Mouse (Mus musculus) kidney, postnatal 0 days (tissue): Measurements from ENCODE around the gene Gm20388. TPM values are rescaled to one million over a fixed set of nuclear protein-coding genes. Genes with fewer than 3 reads are reported as not detected.
A peak's percentile ranks its signal among the peaks of the same experiment; 100 is the strongest.

Experiments used
- ATAC-seq: fragments of 200-750 bp; cut with Nextera tagmentation; replicated peaks from 2 replicates; pipeline ENCODE4 v1.8.0; 2017; ENCODE audit warnings: low read depth, moderate number of reproducible peaks, moderate TSS enrichment, moderate library complexity; ENCODE audit not compliant: low FRiP score
- DNase-seq: peaks from one replicate; pipeline ENCODE4 v3.0.0-alpha.2; 2016; ENCODE audit warnings: low spot score
- H3K27ac ChIP-seq: fragments of 300-500 bp; sonication (generic); 2 replicates; pipeline ENCODE4 v1.5.1; 2014; ENCODE audit warnings: mild to moderate bottlenecking
- H3K27me3 ChIP-seq: fragments of 300-500 bp; sonication (generic); 2 replicates; pipeline ENCODE4 v1.6.1; 2014; ENCODE audit warnings: low read length, mixed read lengths; ENCODE audit not compliant: insufficient read depth
- H3K36me3 ChIP-seq: fragments of 300-500 bp; sonication (generic); 2 replicates; pipeline ENCODE4 v1.6.1; 2014; ENCODE audit warnings: low read length, mixed read lengths; ENCODE audit not compliant: insufficient read depth
- H3K4me1 ChIP-seq: fragments of 300-500 bp; sonication (generic); replicated peaks from 2 replicates; pipeline ENCODE4 v1.6.1; 2014; ENCODE audit warnings: antibody characterized with exemption, low read length, mixed read lengths; ENCODE audit not compliant: insufficient read depth
- H3K4me2 ChIP-seq: fragments of 300-500 bp; sonication (generic); 2 replicates; pipeline ENCODE4 v1.6.1; 2014; ENCODE audit warnings: mild to moderate bottlenecking, low read length, moderate library complexity, mixed read lengths
- H3K4me3 ChIP-seq: fragments of 300-500 bp; sonication (generic); replicated peaks from 2 replicates; pipeline ENCODE4 v1.5.1; 2014; ENCODE audit warnings: low read depth, low read length
- H3K9ac ChIP-seq: fragments of 300-500 bp; sonication (generic); 2 replicates; pipeline ENCODE4 v1.6.1; 2014; ENCODE audit warnings: low read depth, low read length
- H3K9me3 ChIP-seq: fragments of 300-500 bp; sonication (generic); replicated peaks from 2 replicates; pipeline ENCODE4 v1.6.1; 2016; ENCODE audit warnings: low read length, inconsistent platforms, mixed read lengths
- CTCF ChIP-seq: IDR thresholded peaks from 2 replicates; pipeline ENCODE4 v1.5.1; 2016; ENCODE audit warnings: antibody characterized with exemption, low read depth, mild to moderate bottlenecking, moderate library complexity
- WGBS: fragments of 180-500 bp; shearing (Covaris S2); extraction: QIAGEN DNeasy Blood & Tissue Kit; methylation state at CpG from one replicate; pipeline ENCODE4 v1.1.7; 2014; 5-methylcytosine and 5-hydroxymethylcytosine counted together
- polyA plus RNA-seq: library from polyadenylated mRNA; unstranded; fragments of >200 nt; fragmentation: Nextera tagmentation; extraction: Ambion mirVana; gene quantifications from 2 replicates; pipeline ENCODE4 v1.2.1, GENCODE M21; 2015

Gene Gm20388
- polyA plus RNA-seq, 1 experiment from 2014 or later, result not detected

DNA sequence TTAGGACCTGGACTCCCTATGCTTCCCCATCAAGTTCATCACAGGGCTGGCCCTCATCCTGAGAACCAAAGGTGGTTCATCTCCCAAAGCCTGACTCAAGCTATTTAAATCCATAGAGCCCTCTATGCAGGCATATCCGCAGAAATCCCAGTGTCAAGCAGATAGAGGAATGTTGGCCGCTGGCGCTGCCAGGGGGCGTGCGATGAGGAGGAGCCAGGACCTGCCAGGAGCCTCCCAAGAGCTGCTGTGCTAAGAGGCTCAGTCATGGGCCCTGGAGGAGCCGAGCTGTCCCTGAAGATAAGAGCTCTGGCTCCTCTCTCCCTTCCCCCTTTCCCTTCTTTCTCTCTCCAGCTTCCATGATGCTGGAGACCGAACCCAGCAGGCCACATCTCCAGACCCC is 1075.4 kb downstream of the Gm20388 start:
- H3K9me3 ChIP-seq, result no peaks in the 10 kb centered on the region
- 0 out of 2 replicates have a peak, but pooled peaks cover 5% of the 10 kb centered on the region for H3K27me3 ChIP-seq
- TF ChIP-seq CTCF, result no peak
- H3K4me1 ChIP-seq, result no peaks in the 10 kb centered on the region
- WGBS, result 80% methylated on average over 7 of the region's 7 CpGs
- no peak overlapping the region for H3K4me2 ChIP-seq
- no peak overlapping the region for H3K27ac ChIP-seq
- ATAC-seq (no peak), DNase-seq (no peak)
- H3K4me3 ChIP-seq, result no peak overlapping the region
- no peaks in the 10 kb centered on the region for H3K36me3 ChIP-seq
- no peak overlapping the region for H3K9ac ChIP-seq

GRCm38 (mm10) chr8:120993738-120994137 is 1083.1 kb downstream of the Gm20388 start:
- ATAC-seq (0 out of 2 replicates have a peak, but pooled peaks have one; percentile 35), DNase-seq (peak; percentile 11)
- no peaks in the 10 kb centered on the region for H3K4me1 ChIP-seq
- no peak overlapping the region for H3K27ac ChIP-seq
- no peak overlapping the region for H3K4me3 ChIP-seq
- no peaks in the 10 kb centered on the region for H3K9me3 ChIP-seq
- H3K9ac ChIP-seq, result no peak overlapping the region
- TF ChIP-seq CTCF, result no peak
- no peak overlapping the region for H3K4me2 ChIP-seq
- 20% methylated on average over 16 of the region's 16 CpGs for WGBS
- peaks cover 5% of the 10 kb centered on the region; the same call in 1 of the 2 replicates for H3K27me3 ChIP-seq
- no peaks in the 10 kb centered on the region for H3K36me3 ChIP-seq

- H3K36me3 ChIP-seq, result no peaks in the 10 kb centered on the region
- no peak overlapping the region for H3K27ac ChIP-seq
- DNase-seq, result no peak
- H3K4me3 ChIP-seq, result no peak overlapping the region
- no peak for ATAC-seq
- no peaks in the 10 kb centered on the region for H3K4me1 ChIP-seq
- H3K27me3 ChIP-seq, result peaks cover 5% of the 10 kb centered on the region
- H3K9ac ChIP-seq, result no peak overlapping the region
- no peak for TF ChIP-seq CTCF
- 65% methylated on average over 9 of the region's 9 CpGs for WGBS
- no peak overlapping the region for H3K4me2 ChIP-seq
- H3K9me3 ChIP-seq, result no peaks in the 10 kb centered on the region
Observed at GRCm38 (mm10) chr8:120995424-120995823, 1084.8 kb downstream of the Gm20388 start.

- H3K27me3 ChIP-seq, result peaks cover 7% of the 10 kb centered on the region
Observed at GRCm38 (mm10) chr8:120996905-120997581, 1086.4 kb downstream of the Gm20388 start.

GRCm38 (mm10) chr8:120997926-120998325 is 1087.3 kb downstream of the Gm20388 start:
- Histone ChIP-seq H3K4me1 (no peaks in the 10 kb centered on the region), H3K4me3 (no peak overlapping the region), H3K27me3 (peaks cover 3% of the 10 kb centered on the region; the same call in 1 of the 2 replicates), H3K36me3 (no peaks in the 10 kb centered on the region), H3K27ac (no peak overlapping the region), H3K9me3 (no peaks in the 10 kb centered on the region), H3K9ac (no peak overlapping the region), H3K4me2 (no peak overlapping the region)
- WGBS, result 57% methylated on average over 9 of the region's 9 CpGs
- DNase-seq (no peak), ATAC-seq (no peak)
- TF ChIP-seq CTCF, result no peak

More at GRCm38 (mm10) chr8:120996905-120997581, 1086.4 kb downstream of the Gm20388 start:
- DNase-seq, result no peak
- no peak for TF ChIP-seq CTCF
- H3K9me3 ChIP-seq, result no peaks in the 10 kb centered on the region
- ATAC-seq, result no peak
- H3K4me2 ChIP-seq, result no peak overlapping the region
- no peaks in the 10 kb centered on the region for H3K4me1 ChIP-seq
- no peak overlapping the region for H3K9ac ChIP-seq
- H3K36me3 ChIP-seq, result no peaks in the 10 kb centered on the region
- WGBS, result 66% methylated on average over 12 of the region's 12 CpGs
- H3K27ac ChIP-seq, result no peak overlapping the region
- no peak overlapping the region for H3K4me3 ChIP-seq

GRCm38 (mm10) chr8:120998966-120999365 is 1088.3 kb downstream of the Gm20388 start:
- H3K36me3 ChIP-seq, result no peaks in the 10 kb centered on the region
- peak; percentile 14 for DNase-seq
- H3K4me2 ChIP-seq, result no peak overlapping the region
- H3K27me3 ChIP-seq, result peaks cover 3% of the 10 kb centered on the region; the same call in 1 of the 2 replicates
- WGBS, result 43% methylated on average over 14 of the region's 14 CpGs
- no peak overlapping the region for H3K4me3 ChIP-seq
- no peak overlapping the region for H3K27ac ChIP-seq
- H3K9ac ChIP-seq, result no peak overlapping the region
- ATAC-seq, result no peak
- H3K9me3 ChIP-seq, result no peaks in the 10 kb centered on the region
- TF ChIP-seq CTCF, result no peak
- no peaks in the 10 kb centered on the region for H3K4me1 ChIP-seq
